Mouse (Mus musculus): Measurements from ENCODE around the gene Muc5b. TPM values are rescaled to one million over a fixed set of nuclear protein-coding genes. Genes with fewer than 3 reads are reported as not detected.
"Not testable (repeated sequence)": the region's sequence is repeated elsewhere in the genome, so short reads cannot be mapped to it uniquely, and the experiment has no call there.

Muc5b gene
- polyA plus RNA-seq (2012; rRNA removed) (not detected in 2 replicates), polyA plus RNA-seq (2014; fragmentation: Nextera tagmentation; extraction: Ambion mirVana) (not detected in 2 replicates)

DNA sequence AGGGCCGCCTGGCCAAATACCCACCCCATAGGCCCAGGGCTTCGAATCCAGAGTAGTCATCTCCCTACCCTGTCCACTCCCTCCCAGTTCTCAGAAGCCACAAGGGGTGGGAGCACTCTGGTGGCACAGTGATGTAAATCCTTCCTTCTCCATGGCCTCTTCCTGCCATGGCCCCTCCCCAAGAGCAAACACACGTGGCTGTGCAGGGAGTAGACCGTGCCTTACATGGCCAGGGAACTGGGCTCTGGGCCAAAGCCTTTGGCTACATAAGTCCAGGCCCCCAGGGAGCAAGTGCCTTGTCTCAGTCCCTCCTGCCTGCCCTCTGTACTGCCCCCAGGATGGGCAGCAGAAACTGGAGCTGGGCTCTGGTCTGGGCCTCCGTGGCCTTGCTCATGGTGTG is at the start of gene Muc5b:
Muc5b (plus strand) TSS at position 292 of the 400 bp plus-strand sequence.
- WGBS (ENCODE audit: insufficient replicate concordance) = 40% methylated on average over 5 of the region's 5 CpGs
- Histone ChIP-seq H3K27me3 (ENCODE audit: control insufficient read depth, insufficient read depth, low read length) (no peaks in the 10 kb centered on the region), H3K27ac (no peak within 1 kb of the TSS), H3K4me3 (ENCODE audit: insufficient read depth in 1 of 2, low read depth in 2 of 2, low read length in 2 of 2) (no peak within 1 kb of the TSS), H3K4me2 (ENCODE audit: low read depth) (no peak within 1 kb of the TSS), H3K4me1 (replicated peaks; ENCODE audit: control insufficient read depth in 2 of 2, insufficient read depth in 2 of 2, low read length in 1 of 2) (no peaks in the 10 kb centered on the region), H3K36me3 (replicated peaks; ENCODE audit: control insufficient read depth, insufficient read depth, low read depth) (no peaks in the 10 kb centered on the region), H3K9ac (replicated peaks) (no peak within 1 kb of the TSS), H3K9me3 (ENCODE audit: control insufficient read depth, low read length) (no peaks in the 10 kb centered on the region)
- DNase-seq (ENCODE audit: low read depth in 3 of 3, low spot score in 3 of 3) (no peak), ATAC-seq (ENCODE audit: insufficient read depth) (no peak)
- TF ChIP-seq CTCF (IDR thresholded peaks at IDR 0.05; ENCODE audit: low read depth) (no peak), EP300 (IDR thresholded peaks at IDR 0.05; ENCODE audit: low read depth) (no peak)

DNA sequence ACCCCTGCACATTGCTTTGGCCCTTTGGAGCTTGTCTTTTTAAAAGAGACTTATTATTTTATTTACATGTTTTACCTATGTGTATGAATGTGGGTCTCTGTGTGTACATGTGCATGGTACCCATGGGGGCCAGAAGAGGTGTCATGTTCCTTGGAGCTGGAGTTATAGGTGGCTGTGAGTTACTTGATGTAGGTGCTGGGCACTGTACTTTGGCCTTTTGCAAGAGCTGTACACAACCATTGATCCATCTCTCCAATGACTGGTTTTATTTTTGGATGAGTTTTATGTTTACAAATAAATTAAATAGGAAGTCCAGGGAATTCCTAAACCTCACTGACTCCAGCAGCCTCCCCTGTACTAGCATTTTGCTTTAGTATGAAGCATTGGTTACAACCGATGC is 44.6 kb upstream of the Muc5b start:
- H3K4me2 ChIP-seq (ENCODE audit: low read depth) = no peak overlapping the region
- no peak overlapping the region for H3K4me3 ChIP-seq (ENCODE audit: insufficient read depth in 1 of 2, low read depth in 2 of 2, low read length in 2 of 2)
- TF ChIP-seq EP300 (IDR thresholded peaks at IDR 0.05; ENCODE audit: low read depth) (no peak), CTCF (IDR thresholded peaks at IDR 0.05; ENCODE audit: low read depth) (no peak)
- DNase-seq (ENCODE audit: low read depth in 3 of 3, low spot score in 3 of 3) = no peak
- no peak overlapping the region for H3K9ac ChIP-seq (replicated peaks)
- 0 out of 2 replicates have a peak, but pooled peaks cover 4% of the 10 kb centered on the region for H3K9me3 ChIP-seq (ENCODE audit: control insufficient read depth, low read length)
- H3K4me1 ChIP-seq (replicated peaks; ENCODE audit: control insufficient read depth in 2 of 2, insufficient read depth in 2 of 2, low read length in 1 of 2) = no peaks in the 10 kb centered on the region
- H3K27me3 ChIP-seq (ENCODE audit: control insufficient read depth, insufficient read depth, low read length) = no peaks in the 10 kb centered on the region; the same call in 1 of the 2 replicates
- H3K27ac ChIP-seq = no peak overlapping the region
- 72% methylated on average over 1 of the region's 1 CpGs for WGBS (ENCODE audit: insufficient replicate concordance)
- no peaks in the 10 kb centered on the region for H3K36me3 ChIP-seq (replicated peaks; ENCODE audit: control insufficient read depth, insufficient read depth, low read depth)
- no peak for ATAC-seq (ENCODE audit: insufficient read depth)

GRCm38 (mm10) chr7:141803206-141803605 is 35.7 kb upstream of the Muc5b start:
- WGBS (ENCODE audit: insufficient replicate concordance) = 79% methylated on average over 7 of the region's 7 CpGs
- H3K4me2 ChIP-seq (ENCODE audit: low read depth) = no peak overlapping the region
- H3K9ac ChIP-seq (replicated peaks) = no peak overlapping the region
- no peak for TF ChIP-seq CTCF (IDR thresholded peaks at IDR 0.05; ENCODE audit: low read depth)
- no peak for TF ChIP-seq EP300 (IDR thresholded peaks at IDR 0.05; ENCODE audit: low read depth)
- no peaks in the 10 kb centered on the region for H3K4me1 ChIP-seq (replicated peaks; ENCODE audit: control insufficient read depth in 2 of 2, insufficient read depth in 2 of 2, low read length in 1 of 2)
- H3K27ac ChIP-seq = no peak overlapping the region
- H3K27me3 ChIP-seq (ENCODE audit: control insufficient read depth, insufficient read depth, low read length) = no peaks in the 10 kb centered on the region
- H3K36me3 ChIP-seq (replicated peaks; ENCODE audit: control insufficient read depth, insufficient read depth, low read depth) = no peaks in the 10 kb centered on the region
- no peak overlapping the region for H3K4me3 ChIP-seq (ENCODE audit: insufficient read depth in 1 of 2, low read depth in 2 of 2, low read length in 2 of 2)
- DNase-seq (ENCODE audit: low read depth in 3 of 3, low spot score in 3 of 3) (no peak), ATAC-seq (ENCODE audit: insufficient read depth) (no peak)
- H3K9me3 ChIP-seq (ENCODE audit: control insufficient read depth, low read length) = no peaks in the 10 kb centered on the region

GRCm38 (mm10) chr7:141805384-141805783 is 33.5 kb upstream of the Muc5b start:
- Histone ChIP-seq H3K4me1 (replicated peaks; ENCODE audit: control insufficient read depth in 2 of 2, insufficient read depth in 2 of 2, low read length in 1 of 2) (no peaks in the 10 kb centered on the region), H3K27ac (no peak overlapping the region), H3K4me2 (ENCODE audit: low read depth) (no peak overlapping the region), H3K27me3 (ENCODE audit: control insufficient read depth, insufficient read depth, low read length) (no peaks in the 10 kb centered on the region), H3K9me3 (ENCODE audit: control insufficient read depth, low read length) (no peaks in the 10 kb centered on the region), H3K36me3 (replicated peaks; ENCODE audit: control insufficient read depth, insufficient read depth, low read depth) (no peaks in the 10 kb centered on the region), H3K9ac (replicated peaks) (no peak overlapping the region), H3K4me3 (ENCODE audit: insufficient read depth in 1 of 2, low read depth in 2 of 2, low read length in 2 of 2) (no peak overlapping the region)
- 67% methylated on average over 7 of the region's 7 CpGs for WGBS (ENCODE audit: insufficient replicate concordance)
- ATAC-seq (ENCODE audit: insufficient read depth) (no peak), DNase-seq (ENCODE audit: low read depth in 3 of 3, low spot score in 3 of 3) (no peak)
- no peak for TF ChIP-seq CTCF (IDR thresholded peaks at IDR 0.05; ENCODE audit: low read depth)
- no peak for TF ChIP-seq EP300 (IDR thresholded peaks at IDR 0.05; ENCODE audit: low read depth)

- not testable (repeated sequence) for ATAC-seq (ENCODE audit: insufficient read depth); DNase-seq (ENCODE audit: low read depth in 3 of 3, low spot score in 3 of 3)
Observed at GRCm38 (mm10) chr7:141807823-141808222, 31.0 kb upstream of the Muc5b start.

DNA sequence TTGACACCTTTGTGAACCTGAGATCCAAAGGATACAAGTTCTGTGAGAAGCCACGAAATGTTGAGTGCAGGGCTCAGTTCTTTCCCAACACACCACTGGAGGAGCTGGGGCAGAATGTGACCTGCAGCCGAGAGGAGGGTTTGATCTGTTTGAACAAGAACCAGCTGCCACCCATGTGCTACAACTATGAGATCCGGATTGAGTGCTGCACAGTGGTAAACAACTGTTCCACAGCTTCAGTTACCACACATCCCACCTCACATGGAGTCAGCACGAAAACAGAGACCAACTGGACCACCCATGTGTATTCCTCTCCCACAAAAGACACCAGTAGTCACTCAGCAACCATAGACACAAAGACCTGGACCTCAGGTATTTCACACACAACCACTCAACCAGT is 28.9 kb upstream of the Muc5b start:
- H3K9me3 ChIP-seq (ENCODE audit: control insufficient read depth, low read length); H3K4me2 ChIP-seq (ENCODE audit: low read depth); H3K27me3 ChIP-seq (ENCODE audit: control insufficient read depth, insufficient read depth, low read length); DNase-seq (ENCODE audit: low read depth in 3 of 3, low spot score in 3 of 3); H3K27ac ChIP-seq; H3K9ac ChIP-seq (replicated peaks); H3K36me3 ChIP-seq (replicated peaks; ENCODE audit: control insufficient read depth, insufficient read depth, low read depth); ATAC-seq (ENCODE audit: insufficient read depth); H3K4me3 ChIP-seq (ENCODE audit: insufficient read depth in 1 of 2, low read depth in 2 of 2, low read length in 2 of 2); H3K4me1 ChIP-seq (replicated peaks; ENCODE audit: control insufficient read depth in 2 of 2, insufficient read depth in 2 of 2, low read length in 1 of 2): not testable (repeated sequence)
- WGBS (ENCODE audit: insufficient replicate concordance) = no CpG with 5 or more reads among the region's 4 CpGs

More at GRCm38 (mm10) chr7:141807823-141808222, 31.0 kb upstream of the Muc5b start:
- not testable (repeated sequence) for H3K36me3 ChIP-seq (replicated peaks; ENCODE audit: control insufficient read depth, insufficient read depth, low read depth); H3K27ac ChIP-seq; H3K4me3 ChIP-seq (ENCODE audit: insufficient read depth in 1 of 2, low read depth in 2 of 2, low read length in 2 of 2); H3K9me3 ChIP-seq (ENCODE audit: control insufficient read depth, low read length); H3K4me2 ChIP-seq (ENCODE audit: low read depth); H3K4me1 ChIP-seq (replicated peaks; ENCODE audit: control insufficient read depth in 2 of 2, insufficient read depth in 2 of 2, low read length in 1 of 2); H3K9ac ChIP-seq (replicated peaks); H3K27me3 ChIP-seq (ENCODE audit: control insufficient read depth, insufficient read depth, low read length)
- no CpG with 5 or more reads among the region's 4 CpGs for WGBS (ENCODE audit: insufficient replicate concordance)

All from liver, embryonic 14.5 days (tissue).